Mouse (Mus musculus): Measurements from ENCODE around the gene 1300017J02Rik.

The 1300017J02Rik gene

DNA sequence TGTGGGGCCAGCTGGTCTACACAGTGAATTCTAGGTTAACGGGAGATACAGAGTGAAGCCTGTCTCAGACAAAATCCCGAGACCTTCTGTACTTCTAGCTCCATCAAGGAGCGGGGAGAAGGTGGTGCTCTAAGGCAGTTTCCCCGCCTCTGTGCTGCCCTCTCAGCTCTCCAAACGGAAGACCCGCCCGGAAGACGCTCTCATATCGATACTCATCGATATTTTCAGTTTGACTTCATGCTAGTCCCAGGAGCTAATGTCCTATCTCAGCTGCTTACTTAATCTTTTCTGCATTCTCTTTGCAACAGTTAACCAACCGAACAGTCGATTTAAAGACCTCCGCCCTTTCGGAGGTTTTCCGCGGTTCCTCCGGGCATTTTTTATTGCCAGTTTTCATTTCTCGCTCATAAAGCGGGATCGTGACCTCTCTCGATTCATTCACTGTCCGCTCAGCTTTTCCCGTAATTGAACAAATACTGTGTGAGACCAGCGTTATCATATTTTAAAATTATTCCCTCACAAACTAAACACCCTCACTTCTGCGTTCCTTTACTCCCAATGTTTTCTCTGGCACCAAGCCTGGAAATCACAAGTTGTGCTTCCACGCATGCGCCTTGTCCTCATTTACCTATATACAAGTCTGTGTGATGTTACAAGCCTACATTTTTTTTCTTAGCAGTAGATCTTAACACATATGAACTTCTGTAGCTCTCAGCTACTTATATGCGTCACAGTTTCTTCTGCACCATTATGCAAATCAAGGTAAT lies 92.0 kb downstream of the 1300017J02Rik start:
- peak in 1 of 2 experiments; percentile 14 for DNase-seq

DNA sequence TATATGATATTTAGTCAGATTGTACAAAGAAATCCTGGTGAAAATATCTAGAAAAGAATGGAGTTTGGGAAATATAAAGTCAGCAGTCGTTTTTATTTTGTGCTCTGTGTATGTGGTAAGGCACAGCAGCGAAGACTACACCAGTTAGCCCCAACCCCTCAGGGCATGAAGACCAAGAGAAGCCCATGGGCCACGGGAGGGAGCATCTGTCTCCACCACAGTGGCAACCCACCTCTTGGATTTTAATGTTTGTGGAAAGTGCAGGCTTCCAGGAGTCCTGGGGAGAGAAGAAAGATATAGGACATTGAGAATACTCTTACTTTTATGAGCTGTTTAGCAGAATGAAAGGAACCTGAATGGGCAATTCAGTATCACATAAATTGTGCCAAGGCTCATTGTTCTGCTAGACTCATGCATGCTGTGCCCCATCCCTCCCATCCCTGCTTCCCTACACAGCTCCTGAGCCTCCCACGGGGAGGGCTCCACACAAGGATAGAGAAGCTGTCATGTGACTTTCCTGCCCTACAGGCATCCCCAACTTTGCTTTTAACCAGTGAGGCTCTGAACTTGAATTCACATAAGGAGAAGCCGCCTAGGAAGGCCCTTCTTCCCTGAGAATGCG lies 96.0 kb downstream of the 1300017J02Rik start:
- DNase-seq, result no peak

DNA sequence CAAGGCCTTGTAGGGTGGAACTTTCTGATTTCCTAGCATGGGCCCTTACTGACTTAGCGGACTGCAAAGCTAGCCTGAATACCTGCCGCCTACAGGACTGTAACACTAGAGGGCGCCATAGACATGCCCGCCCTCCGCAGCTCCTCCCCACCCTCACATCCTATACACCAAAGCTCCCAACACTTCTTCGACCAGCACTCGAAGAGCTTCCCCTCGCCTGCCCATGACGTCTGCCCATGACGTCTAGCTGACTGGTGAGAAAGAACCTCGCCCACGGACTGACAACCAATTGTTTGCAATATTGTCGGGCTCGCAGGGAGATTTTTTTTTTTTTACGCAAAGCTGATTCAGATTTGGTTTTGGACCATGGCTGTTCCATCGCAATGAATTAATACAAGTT lies 97.0 kb downstream of the 1300017J02Rik start:
- peak; percentile 72 to 80 for DNase-seq

DNA sequence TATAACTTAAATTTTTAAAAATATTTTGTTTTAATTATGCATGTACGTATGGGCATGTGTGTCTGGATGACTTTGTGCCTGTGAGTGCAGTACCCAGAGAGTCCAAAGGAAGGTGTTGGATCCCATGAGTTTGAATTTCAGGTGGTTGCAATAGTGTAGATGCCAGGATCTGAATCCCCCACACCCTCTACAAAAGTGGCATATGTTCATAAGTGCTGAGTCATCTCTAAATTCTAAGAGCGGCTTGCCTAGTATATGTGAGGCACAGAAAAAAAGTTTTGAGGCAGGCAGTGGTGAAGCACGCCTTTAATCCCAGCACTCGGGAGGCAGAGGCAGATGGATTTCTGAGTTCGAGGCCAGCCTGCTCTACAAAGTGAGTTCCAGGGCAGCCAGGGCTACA lies 99.1 kb downstream of the 1300017J02Rik start:
- no peak for DNase-seq

DNA sequence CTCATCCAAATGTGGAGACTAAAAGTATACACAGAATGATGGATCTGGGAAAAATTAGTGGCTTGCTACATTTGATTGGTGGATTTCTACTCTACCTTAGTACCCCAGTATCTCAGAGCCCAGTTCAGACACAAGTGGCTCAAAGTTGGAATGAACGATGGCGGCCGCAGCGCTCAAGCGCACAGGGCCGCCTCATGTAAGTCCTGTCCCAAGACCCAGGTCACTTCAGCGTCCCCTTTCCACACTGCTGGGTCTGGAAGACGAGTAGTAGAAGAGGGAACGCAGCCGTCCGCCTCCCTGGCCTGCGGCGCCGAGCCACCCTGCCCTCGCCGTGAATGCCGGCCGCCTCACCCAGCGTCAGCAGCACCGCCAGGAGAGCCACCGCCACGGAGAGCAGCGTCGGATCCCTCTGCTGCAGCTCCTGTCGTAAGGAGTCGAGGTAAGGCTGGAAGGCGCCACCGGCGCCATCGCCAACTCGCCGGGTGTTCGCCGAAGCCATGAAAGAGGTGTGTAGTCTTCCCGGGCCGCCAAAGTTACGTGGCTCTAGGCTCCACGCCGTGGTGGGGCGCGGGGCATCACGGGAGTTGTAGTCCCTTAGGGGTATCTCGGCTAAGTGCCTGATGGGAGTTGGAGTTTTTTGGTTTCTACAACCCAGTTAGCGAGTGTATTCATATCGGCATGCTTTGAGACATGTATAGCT lies 103.2 kb downstream of the 1300017J02Rik start, which contains the start of gene Srprb:
Srprb (minus strand) TSS at position 577 of the 700 bp plus-strand sequence.
- peak; percentile 96 to 97 for DNase-seq
